Mouse (Mus musculus) erythroblast, embryonic 14.5 days (primary cell): ENCODE data around the gene Uroc1. TPM values are rescaled to one million over a fixed set of nuclear protein-coding genes. Genes with fewer than 3 reads are reported as not detected.

Experiments
- H3K27me3 ChIP-seq: 2 replicates; pipeline ENCODE4 v1.6.1; 2012; ENCODE audit warnings: inconsistent platforms; ENCODE audit not compliant: control insufficient read depth
- H3K36me3 ChIP-seq: 2 replicates; pipeline ENCODE4 v1.6.1; 2012; ENCODE audit warnings: mild to moderate bottlenecking, inconsistent platforms; ENCODE audit not compliant: control insufficient read depth
- H3K4me1 ChIP-seq: 2 replicates; pipeline ENCODE4 v1.6.1; 2012; ENCODE audit warnings: inconsistent platforms; ENCODE audit not compliant: control insufficient read depth
- H3K4me3 ChIP-seq: replicated peaks from 2 replicates; pipeline ENCODE3; 2012; ENCODE audit warnings: moderate library complexity, mild to moderate bottlenecking, inconsistent platforms
- H3K9me3 ChIP-seq: 2 replicates; pipeline ENCODE4 v1.6.1; 2012; ENCODE audit warnings: low read length, inconsistent platforms, mixed read lengths; ENCODE audit not compliant: control insufficient read depth
- GATA1 ChIP-seq: IDR thresholded peaks from 2 replicates; pipeline ENCODE4 v1.6.1; 2012; ENCODE audit warnings: low read length, inconsistent platforms, mixed read lengths
- TAL1 ChIP-seq: IDR thresholded peaks from 3 replicates; pipeline ENCODE4 v1.6.1; 2012; ENCODE audit warnings: low read length, inconsistent platforms, mixed read lengths
- polyA plus RNA-seq: library from polyadenylated mRNA; stranded (reverse); fragments of >175 nt; gene quantifications from 2 replicates; pipeline ENCODE4 v1.2.3, GENCODE M21; 2012

The Uroc1 gene
- polyA plus RNA-seq, 1 experiment: not detected

DNA sequence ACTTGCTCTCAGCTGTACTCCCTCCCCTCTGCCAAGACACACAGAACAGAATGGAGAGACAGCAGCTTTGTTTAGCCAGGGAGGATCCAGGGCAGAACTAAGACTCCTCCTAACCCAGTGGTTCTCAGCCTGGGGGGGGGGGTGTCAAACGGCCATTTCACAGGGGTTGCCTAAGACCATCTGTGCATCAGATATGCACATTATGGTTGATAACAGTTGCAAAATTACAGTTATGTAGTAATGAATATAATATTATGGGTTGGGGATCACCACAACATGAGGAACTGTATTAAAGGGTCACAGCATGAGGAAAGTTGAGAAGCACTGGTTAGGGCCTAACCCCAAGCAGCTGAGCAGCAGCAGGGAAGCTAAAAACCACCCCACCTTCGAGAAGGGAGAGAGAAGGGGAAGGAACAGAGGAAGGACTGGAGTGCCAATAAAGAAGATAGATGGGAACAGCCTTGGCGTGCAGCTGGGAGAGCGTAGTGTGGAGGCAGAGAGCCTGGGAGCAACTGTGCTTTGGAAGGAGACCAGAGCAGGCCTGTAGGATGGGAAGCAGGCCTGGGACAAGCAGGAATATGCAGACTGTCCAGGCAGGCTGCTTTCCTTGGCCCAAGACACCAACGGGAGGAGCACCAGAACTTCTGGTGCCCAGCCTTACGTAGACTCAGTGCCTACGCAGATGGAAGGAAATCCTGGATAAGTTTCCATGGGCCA is 13.5 kb upstream of the Uroc1 start:
- H3K9me3 ChIP-seq: peaks cover 4% of the 10 kb centered on the region
- peaks cover 6% of the 10 kb centered on the region for H3K4me1 ChIP-seq
- no peaks in the 10 kb centered on the region for H3K27me3 ChIP-seq
- H3K36me3 ChIP-seq: peaks cover 4% of the 10 kb centered on the region; the same call in 1 of the 2 replicates
- TF ChIP-seq TAL1: no peak
- no peak for TF ChIP-seq GATA1
- no peak overlapping the region for H3K4me3 ChIP-seq

DNA sequence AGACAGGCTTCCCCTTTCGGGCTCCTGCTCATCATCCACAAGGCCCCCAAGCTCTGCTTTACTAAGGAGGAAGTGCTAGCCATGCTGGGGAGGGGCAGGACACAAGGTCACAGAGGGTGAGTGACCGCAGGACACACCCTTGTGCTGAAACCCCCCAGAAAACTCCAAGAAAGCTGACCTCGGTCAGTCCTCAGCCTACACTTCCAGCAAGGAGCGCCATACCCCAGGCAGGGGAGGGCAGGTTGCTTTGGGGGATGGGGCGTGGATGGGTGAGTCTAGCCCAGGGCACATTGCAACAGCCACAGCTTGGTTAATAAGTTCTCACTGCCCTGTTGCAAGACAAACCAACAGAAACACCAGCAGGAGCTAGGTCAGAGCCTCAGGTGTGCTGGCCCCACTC is 12.7 kb upstream of the Uroc1 start:
- Histone ChIP-seq H3K4me1 (peaks cover 8% of the 10 kb centered on the region), H3K4me3 (no peak overlapping the region), H3K9me3 (peaks cover 4% of the 10 kb centered on the region), H3K36me3 (peaks cover 4% of the 10 kb centered on the region; the same call in 1 of the 2 replicates), H3K27me3 (no peaks in the 10 kb centered on the region)
- no peak for TF ChIP-seq TAL1
- no peak for TF ChIP-seq GATA1

GRCm38 (mm10) chr6:90321811-90322210 is 11.3 kb upstream of the Uroc1 start:
- Histone ChIP-seq H3K36me3 (no peaks in the 10 kb centered on the region), H3K27me3 (no peaks in the 10 kb centered on the region), H3K9me3 (no peaks in the 10 kb centered on the region), H3K4me1 (peaks cover 8% of the 10 kb centered on the region), H3K4me3 (no peak overlapping the region)
- TF ChIP-seq GATA1 (no peak), TAL1 (no peak)

DNA sequence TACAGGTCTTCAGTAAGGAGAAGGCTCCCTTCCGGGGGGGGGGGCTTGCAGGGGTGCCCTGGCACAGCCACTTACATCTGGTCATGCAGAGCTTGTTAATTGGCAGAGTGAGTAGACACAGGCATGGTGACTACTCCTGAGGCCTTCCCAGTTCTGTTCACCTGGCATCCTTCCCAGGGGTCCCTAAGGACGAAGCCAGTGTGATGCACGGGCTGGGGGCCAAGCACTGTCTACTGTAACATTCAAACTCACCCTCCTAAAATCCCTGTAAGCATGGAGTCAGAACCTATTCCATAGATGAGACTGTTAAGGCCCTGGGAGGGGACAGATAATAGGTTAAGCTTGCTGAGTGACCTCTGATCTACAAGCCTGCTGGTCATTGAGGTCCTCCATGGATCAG is 9.1 kb upstream of the Uroc1 start:
- Histone ChIP-seq H3K9me3 (no peaks in the 10 kb centered on the region), H3K4me3 (peak overlapping the region; percentile 51), H3K4me1 (peaks cover 8% of the 10 kb centered on the region), H3K36me3 (no peaks in the 10 kb centered on the region), H3K27me3 (no peaks in the 10 kb centered on the region)
- TF ChIP-seq GATA1 (no peak), TAL1 (no peak)

DNA sequence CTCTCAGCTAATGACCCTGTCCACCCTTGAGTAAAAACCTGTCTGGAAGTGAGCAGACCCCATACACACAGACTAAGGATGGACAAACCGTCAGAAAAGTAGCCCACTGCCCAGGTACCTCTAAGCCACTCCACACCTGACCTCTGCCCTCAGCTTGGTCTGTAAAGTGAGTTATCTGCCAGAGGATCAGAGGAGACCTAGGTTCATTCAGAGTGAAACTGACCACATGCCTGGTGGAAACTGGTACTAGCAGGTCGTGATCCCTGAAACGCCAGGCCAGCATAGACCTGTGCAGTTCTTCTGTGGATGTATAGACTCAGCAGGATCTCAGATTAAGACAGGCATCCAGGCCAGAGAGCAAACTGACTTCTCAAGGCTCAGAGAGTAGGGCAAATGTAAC is 8.6 kb upstream of the Uroc1 start:
- no peaks in the 10 kb centered on the region for H3K27me3 ChIP-seq
- H3K4me3 ChIP-seq: peak overlapping the region; percentile 51
- H3K4me1 ChIP-seq: peaks cover 8% of the 10 kb centered on the region
- TF ChIP-seq GATA1 (no peak), TAL1 (no peak)
- H3K9me3 ChIP-seq: no peaks in the 10 kb centered on the region
- no peaks in the 10 kb centered on the region for H3K36me3 ChIP-seq

GRCm38 (mm10) chr6:90324991-90325390 is 8.1 kb upstream of the Uroc1 start, which contains the start of gene Chst13:
Chst13 (minus strand) TSS chr6:90325185.
- Histone ChIP-seq H3K4me1 (peaks cover 8% of the 10 kb centered on the region), H3K36me3 (no peaks in the 10 kb centered on the region), H3K4me3 (peak within 1 kb of the TSS; percentile 51), H3K9me3 (no peaks in the 10 kb centered on the region), H3K27me3 (no peaks in the 10 kb centered on the region)
- no peak for TF ChIP-seq GATA1
- TF ChIP-seq TAL1: no peak

GRCm38 (mm10) chr6:90327670-90328069 is 5.4 kb upstream of the Uroc1 start:
- peaks cover 2% of the 10 kb centered on the region; the same call in 1 of the 2 replicates for H3K4me1 ChIP-seq
- H3K4me3 ChIP-seq: no peak overlapping the region
- no peaks in the 10 kb centered on the region for H3K9me3 ChIP-seq
- no peaks in the 10 kb centered on the region for H3K36me3 ChIP-seq
- H3K27me3 ChIP-seq: no peaks in the 10 kb centered on the region
- TF ChIP-seq GATA1: no peak
- TF ChIP-seq TAL1: no peak

GRCm38 (mm10) chr6:90329953-90330352 is 3.1 kb upstream of the Uroc1 start:
- H3K4me3 ChIP-seq: no peak overlapping the region
- TF ChIP-seq GATA1 (no peak), TAL1 (no peak)
- H3K27me3 ChIP-seq: no peaks in the 10 kb centered on the region
- no peaks in the 10 kb centered on the region for H3K9me3 ChIP-seq
- no peaks in the 10 kb centered on the region for H3K36me3 ChIP-seq
- peaks cover under 1% of the 10 kb centered on the region; the same call in 1 of the 2 replicates for H3K4me1 ChIP-seq

- TF ChIP-seq GATA1 (no peak), TAL1 (no peak)
- Histone ChIP-seq H3K27me3 (no peaks in the 10 kb centered on the region), H3K9me3 (no peaks in the 10 kb centered on the region), H3K36me3 (no peaks in the 10 kb centered on the region; the same call in 1 of the 2 replicates), H3K4me3 (peak overlapping the region; percentile 41), H3K4me1 (no peaks in the 10 kb centered on the region)
Measured at GRCm38 (mm10) chr6:90334244-90334643, 1.2 kb downstream of the Uroc1 start.

DNA sequence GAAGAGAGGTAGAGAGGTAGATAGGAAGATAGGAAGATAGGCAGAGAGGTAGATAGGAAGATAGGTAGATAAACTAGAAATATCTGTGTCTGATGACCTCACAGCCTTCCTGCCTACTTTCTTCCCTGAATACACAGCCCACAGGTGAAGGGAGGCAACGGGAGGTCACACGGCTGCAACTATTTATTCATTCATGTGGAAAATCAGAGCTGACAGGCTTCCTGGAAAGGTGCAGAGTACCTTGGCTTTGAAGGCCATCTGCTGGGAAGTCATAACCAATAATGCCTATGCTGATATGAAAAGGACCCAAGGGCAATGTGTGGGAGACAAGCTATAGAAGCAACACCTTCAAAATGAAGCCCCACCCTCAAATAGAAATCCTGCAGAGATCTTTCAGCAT is 9.3 kb downstream of the Uroc1 start:
- TF ChIP-seq TAL1 (no peak), GATA1 (no peak)
- Histone ChIP-seq H3K27me3 (no peaks in the 10 kb centered on the region), H3K9me3 (no peaks in the 10 kb centered on the region), H3K4me3 (no peak overlapping the region), H3K36me3 (peaks cover 3% of the 10 kb centered on the region; the same call in 1 of the 2 replicates), H3K4me1 (no peaks in the 10 kb centered on the region)
